Mouse (Mus musculus): ENCODE measurements around the gene Eif5a. TPM values are rescaled to one million over a fixed set of nuclear protein-coding genes. Genes with fewer than 3 reads are reported as not detected.

The Eif5a gene
- polyA plus RNA-seq, 1 experiment: 618 TPM

DNA sequence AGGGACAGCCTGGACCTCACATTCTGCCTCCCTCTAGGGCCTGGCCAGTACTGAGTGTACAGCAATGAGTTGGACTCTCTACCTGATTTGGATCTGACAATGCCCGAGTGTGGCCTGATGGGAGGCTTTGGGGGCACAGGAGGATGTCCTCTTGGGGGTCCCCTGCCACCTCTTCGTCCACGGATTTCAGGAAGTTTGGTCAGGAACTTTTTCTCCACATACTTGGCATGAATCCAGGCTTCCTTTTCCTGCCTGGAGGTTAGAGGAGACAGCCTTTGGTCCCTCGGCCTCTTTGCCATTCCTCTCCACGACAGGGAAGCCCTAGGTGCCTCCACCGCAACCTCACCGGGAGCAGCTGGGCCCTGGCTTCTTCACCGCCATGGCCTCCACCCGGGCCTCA lies 37.5 kb downstream of the Eif5a start:
- Histone ChIP-seq H3K27me3 (ENCODE audit: control insufficient read depth, insufficient read depth, low read length) (no peaks in the 10 kb centered on the region), H3K27ac (ENCODE audit: control insufficient read depth, insufficient read depth, low read length) (no peak overlapping the region), H3K4me1 (replicated peaks; ENCODE audit: control insufficient read depth, insufficient read depth, low read length) (peaks cover 19% of the 10 kb centered on the region), H3K4me3 (ENCODE audit: control insufficient read depth, insufficient read depth, low read length) (no peak overlapping the region), H3K36me3 (ENCODE audit: control insufficient read depth, insufficient read depth, low read length) (peaks cover 60% of the 10 kb centered on the region)
- TF ChIP-seq CTCF (IDR thresholded peaks at IDR 0.05; ENCODE audit: borderline replicate concordance, control insufficient read depth, extremely low read depth, insufficient read depth, low read length, poor library complexity) (no peak), POLR2A (IDR thresholded peaks at IDR 0.05; ENCODE audit: control insufficient read depth, extremely low read depth, insufficient read depth, low read length, poor library complexity) (no peak)
- DNase-seq: no peak
- 89% methylated on average over 9 of the region's 9 CpGs for WGBS

DNA sequence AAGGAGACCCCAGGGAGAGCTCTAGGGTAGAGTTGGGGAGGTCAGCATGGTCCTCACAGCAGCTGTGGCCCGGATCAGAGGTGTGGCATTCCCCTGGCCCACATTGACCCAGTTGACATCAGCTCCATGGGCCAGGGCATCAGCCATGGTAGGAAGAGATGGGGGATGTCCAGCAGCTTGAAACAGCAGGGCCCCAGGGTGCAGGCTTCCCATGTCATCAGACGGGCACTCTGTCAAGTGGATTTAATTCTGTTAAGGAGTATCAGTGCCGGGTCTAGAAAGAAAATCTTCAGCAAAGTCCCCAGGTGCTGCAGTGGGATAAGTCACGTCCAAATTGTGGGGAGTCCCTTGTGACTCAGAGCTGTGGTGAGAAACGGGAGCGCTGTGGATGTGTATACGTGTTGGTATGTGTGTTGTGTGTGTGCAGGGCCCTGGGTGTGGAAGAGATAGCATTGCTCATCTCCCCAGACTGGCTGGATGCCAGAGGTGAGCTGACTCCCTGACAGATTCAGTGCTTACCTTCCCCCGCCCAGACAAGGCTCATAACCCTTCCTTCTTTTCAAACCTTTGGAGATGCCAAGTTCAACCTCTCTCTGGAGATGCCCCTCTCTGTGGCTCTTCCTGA lies 38.1 kb downstream of the Eif5a start:
- peaks cover 54% of the 10 kb centered on the region for H3K36me3 ChIP-seq (ENCODE audit: control insufficient read depth, insufficient read depth, low read length)
- H3K4me1 ChIP-seq (replicated peaks; ENCODE audit: control insufficient read depth, insufficient read depth, low read length): peaks cover 19% of the 10 kb centered on the region
- TF ChIP-seq POLR2A (IDR thresholded peaks at IDR 0.05; ENCODE audit: control insufficient read depth, extremely low read depth, insufficient read depth, low read length, poor library complexity): no peak
- no peak for TF ChIP-seq CTCF (IDR thresholded peaks at IDR 0.05; ENCODE audit: borderline replicate concordance, control insufficient read depth, extremely low read depth, insufficient read depth, low read length, poor library complexity)
- H3K4me3 ChIP-seq (ENCODE audit: control insufficient read depth, insufficient read depth, low read length): no peak overlapping the region
- H3K27ac ChIP-seq (ENCODE audit: control insufficient read depth, insufficient read depth, low read length): no peak overlapping the region
- no peaks in the 10 kb centered on the region for H3K27me3 ChIP-seq (ENCODE audit: control insufficient read depth, insufficient read depth, low read length)
- DNase-seq: no peak
- WGBS: 95% methylated on average over 8 of the region's 8 CpGs

DNA sequence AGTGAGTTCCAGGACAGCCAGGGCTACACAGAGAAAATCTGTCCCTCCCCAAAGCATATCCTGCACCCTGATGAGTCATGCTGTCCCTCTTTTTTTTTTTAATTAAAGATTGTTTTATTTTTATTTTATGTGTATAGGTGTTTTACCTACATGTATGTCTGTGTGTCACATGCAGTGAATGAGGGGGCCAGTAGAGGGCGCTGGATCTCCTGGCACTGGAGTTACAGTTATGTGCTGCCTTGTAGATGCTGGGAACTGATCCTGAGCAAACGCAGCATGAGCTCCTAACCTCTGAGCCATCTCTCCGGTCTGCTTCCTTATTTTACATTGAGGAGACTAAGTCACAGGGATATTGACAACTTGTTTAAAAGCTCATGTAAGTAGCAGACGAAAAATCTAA lies 38.7 kb downstream of the Eif5a start:
- Histone ChIP-seq H3K27ac (ENCODE audit: control insufficient read depth, insufficient read depth, low read length) (no peak overlapping the region), H3K4me3 (ENCODE audit: control insufficient read depth, insufficient read depth, low read length) (no peak overlapping the region), H3K27me3 (ENCODE audit: control insufficient read depth, insufficient read depth, low read length) (no peaks in the 10 kb centered on the region), H3K36me3 (ENCODE audit: control insufficient read depth, insufficient read depth, low read length) (peaks cover 49% of the 10 kb centered on the region), H3K4me1 (replicated peaks; ENCODE audit: control insufficient read depth, insufficient read depth, low read length) (peaks cover 19% of the 10 kb centered on the region)
- TF ChIP-seq CTCF (IDR thresholded peaks at IDR 0.05; ENCODE audit: borderline replicate concordance, control insufficient read depth, extremely low read depth, insufficient read depth, low read length, poor library complexity): peak; percentile 38; the same call in 1 of the 2 replicates
- TF ChIP-seq POLR2A (IDR thresholded peaks at IDR 0.05; ENCODE audit: control insufficient read depth, extremely low read depth, insufficient read depth, low read length, poor library complexity): no peak
- WGBS: 91% methylated on average over 4 of the region's 4 CpGs
- peak; percentile 71 for DNase-seq

- 89% methylated on average over 21 of the region's 21 CpGs for WGBS
- Histone ChIP-seq H3K27me3 (ENCODE audit: control insufficient read depth, insufficient read depth, low read length) (no peaks in the 10 kb centered on the region), H3K4me3 (ENCODE audit: control insufficient read depth, insufficient read depth, low read length) (0 out of 2 replicates have a peak overlapping the region, but pooled peaks have one; percentile 39), H3K36me3 (ENCODE audit: control insufficient read depth, insufficient read depth, low read length) (peaks cover 38% of the 10 kb centered on the region), H3K4me1 (replicated peaks; ENCODE audit: control insufficient read depth, insufficient read depth, low read length) (peaks cover 19% of the 10 kb centered on the region), H3K27ac (ENCODE audit: control insufficient read depth, insufficient read depth, low read length) (peak overlapping the region; percentile 10; the same call in 1 of the 2 replicates)
- TF ChIP-seq CTCF (IDR thresholded peaks at IDR 0.05; ENCODE audit: borderline replicate concordance, control insufficient read depth, extremely low read depth, insufficient read depth, low read length, poor library complexity) (no peak), POLR2A (IDR thresholded peaks at IDR 0.05; ENCODE audit: control insufficient read depth, extremely low read depth, insufficient read depth, low read length, poor library complexity) (no peak)
- DNase-seq: no peak
Measured at GRCm38 (mm10) chr11:69881787-69882670, 39.7 kb downstream of the Eif5a start.

DNA sequence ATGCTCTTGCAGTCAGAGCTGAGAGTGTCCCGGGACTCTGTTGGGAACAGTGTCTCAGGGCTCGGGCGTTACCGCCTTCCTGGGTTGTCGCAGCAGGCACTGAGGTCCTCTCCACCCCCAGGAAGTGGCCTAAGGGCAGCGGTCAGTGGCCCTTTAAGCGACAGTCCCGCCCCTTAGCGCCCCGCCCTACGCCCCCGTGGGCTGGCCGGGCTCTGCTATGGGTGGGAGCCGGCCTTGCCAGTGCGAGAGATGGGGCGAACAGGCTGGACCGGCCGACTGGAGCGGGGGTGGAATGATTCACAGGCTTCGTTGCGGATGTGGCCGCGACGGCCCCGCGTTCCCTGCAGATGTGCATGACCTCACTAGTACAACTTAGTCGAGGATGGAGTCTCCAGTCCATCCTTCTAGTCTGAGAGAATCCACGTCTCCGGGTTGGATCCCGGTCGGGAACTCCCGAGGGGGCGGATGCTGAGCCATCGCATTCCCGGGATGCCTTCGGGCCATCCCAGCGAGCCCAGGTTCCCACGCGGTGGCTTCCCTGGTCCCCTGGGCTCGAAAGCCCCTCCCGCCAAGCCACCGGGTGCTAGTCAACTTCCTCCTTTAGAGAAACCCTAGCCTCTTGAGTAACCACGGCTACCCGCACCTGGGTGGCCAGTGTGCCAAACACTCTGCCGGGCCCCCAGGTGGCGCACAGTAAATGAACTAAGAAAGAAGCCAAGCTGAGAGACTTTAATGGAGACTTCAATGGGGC lies 40.7 kb downstream of the Eif5a start, which contains the start of gene Kctd11:
Kctd11 (minus strand) TSS at position 554 of the 751 bp plus-strand sequence.
- peak; percentile 70 for DNase-seq
- TF ChIP-seq CTCF (IDR thresholded peaks at IDR 0.05; ENCODE audit: borderline replicate concordance, control insufficient read depth, extremely low read depth, insufficient read depth, low read length, poor library complexity) (peak; percentile 75), POLR2A (IDR thresholded peaks at IDR 0.05; ENCODE audit: control insufficient read depth, extremely low read depth, insufficient read depth, low read length, poor library complexity) (no peak)
- Histone ChIP-seq H3K4me1 (replicated peaks; ENCODE audit: control insufficient read depth, insufficient read depth, low read length) (peaks cover 19% of the 10 kb centered on the region), H3K27me3 (ENCODE audit: control insufficient read depth, insufficient read depth, low read length) (no peaks in the 10 kb centered on the region), H3K27ac (ENCODE audit: control insufficient read depth, insufficient read depth, low read length) (peak within 1 kb of the TSS; percentile 10; the same call in 1 of the 2 replicates), H3K4me3 (ENCODE audit: control insufficient read depth, insufficient read depth, low read length) (peak within 1 kb of the TSS; percentile 39), H3K36me3 (ENCODE audit: control insufficient read depth, insufficient read depth, low read length) (peaks cover 28% of the 10 kb centered on the region)
- WGBS: 1% methylated on average over 46 of the region's 46 CpGs

GRCm38 (mm10) chr11:69880506-69880852 lies 41.3 kb downstream of the Eif5a start:
- H3K4me3 ChIP-seq (ENCODE audit: control insufficient read depth, insufficient read depth, low read length): peak overlapping the region; percentile 39
- 4% methylated on average over 18 of the region's 18 CpGs for WGBS
- 0 out of 2 replicates have a peak, but pooled peaks have one; percentile 9 for TF ChIP-seq POLR2A (IDR thresholded peaks at IDR 0.05; ENCODE audit: control insufficient read depth, extremely low read depth, insufficient read depth, low read length, poor library complexity)
- TF ChIP-seq CTCF (IDR thresholded peaks at IDR 0.05; ENCODE audit: borderline replicate concordance, control insufficient read depth, extremely low read depth, insufficient read depth, low read length, poor library complexity): peak; percentile 69; the same call in 1 of the 2 replicates
- H3K36me3 ChIP-seq (ENCODE audit: control insufficient read depth, insufficient read depth, low read length): peaks cover 23% of the 10 kb centered on the region
- H3K27me3 ChIP-seq (ENCODE audit: control insufficient read depth, insufficient read depth, low read length): no peaks in the 10 kb centered on the region
- H3K4me1 ChIP-seq (replicated peaks; ENCODE audit: control insufficient read depth, insufficient read depth, low read length): peaks cover 19% of the 10 kb centered on the region
- H3K27ac ChIP-seq (ENCODE audit: control insufficient read depth, insufficient read depth, low read length): 0 out of 2 replicates have a peak overlapping the region, but pooled peaks have one; percentile 4
- peak; percentile 66 for DNase-seq
